14 mouse cellular contexts compared by ENCODE assay signal in genomic region chr11:95598214-95599062, GRCm38 (mm10). TPM values are rescaled to one million over a fixed set of nuclear protein-coding genes. Genes with fewer than 3 reads are reported as not detected.
DNase-seq lines count a peak whose midpoint lies in the region; ATAC-seq lines count a peak whose summit lies in the region.
"Had no signal": no experiment of that assay in that cellular context is flagged by ENCODE, and none has a peak within 500 bp of the region (broad histone marks: within the 10 kb centered on the region; RNA-seq: fewer than 3 reads in every experiment).

No protein-coding gene starts in this region.

- intact Hi-C loops in heart, postnatal 36 days (cut with DNase I): no loop called here

- H3K9ac ChIP-seq in neural tube, embryonic 11.5 days (ENCODE audit: low read length): no peak overlapping the region
- no peak overlapping the region for H3K9ac ChIP-seq in hindbrain, embryonic 15.5 days
- no peak overlapping the region for H3K9ac ChIP-seq in neural tube, embryonic 15.5 days (replicated peaks)

- 14% methylated on average over 14 of the region's 14 CpGs for WGBS in neural tube, embryonic 11.5 days
- WGBS in hindbrain, embryonic 15.5 days: 26% methylated on average over 14 of the region's 14 CpGs
- 19% methylated on average over 14 of the region's 14 CpGs for WGBS in neural tube, embryonic 15.5 days

- H3K4me3 ChIP-seq in neural tube, embryonic 11.5 days (ENCODE audit: low read depth, low read length): no peak overlapping the region
- H3K4me3 ChIP-seq in hindbrain, embryonic 15.5 days: no peak overlapping the region
- no peak overlapping the region for H3K4me3 ChIP-seq in neural tube, embryonic 15.5 days (replicated peaks)
- H3K4me3 ChIP-seq: myocyte had no signal

- H3K9me3 ChIP-seq in neural tube, embryonic 11.5 days (ENCODE audit: control insufficient read depth, low read length): no peaks in the 10 kb centered on the region
- H3K9me3 ChIP-seq in hindbrain, embryonic 15.5 days: no peaks in the 10 kb centered on the region
- no peaks in the 10 kb centered on the region for H3K9me3 ChIP-seq in neural tube, embryonic 15.5 days (replicated peaks)

- DNase-seq in heart, adult 11 months: peak; percentile 74
- DNase-seq in heart, postnatal 36 days: no peak
- peak; percentile 56 for DNase-seq in neural tube, embryonic 11.5 days (ENCODE audit: low spot score)
- DNase-seq in neural tube, embryonic 10.5 days (ENCODE audit: extremely low spot score, low spot score): no peak
- no peak for DNase-seq in urinary bladder, adult 18-20 months (ENCODE audit: low spot score in 2 of 2)
- DNase-seq in ovary, postnatal 10 days (ENCODE audit: low spot score): no peak
- DNase-seq: cerebellum, adult 2 months; heart, postnatal 10 days; lung, postnatal 14 days; thymus, adult 2 months had no signal

- peak overlapping the region; percentile 44; the same call in 1 of the 2 replicates for H3K27ac ChIP-seq in neural tube, embryonic 11.5 days (ENCODE audit: low read depth, low read length)
- no peak overlapping the region for H3K27ac ChIP-seq in hindbrain, embryonic 15.5 days (replicated peaks)
- no peak overlapping the region for H3K27ac ChIP-seq in neural tube, embryonic 15.5 days (replicated peaks)

- H3K4me1 ChIP-seq in neural tube, embryonic 11.5 days (ENCODE audit: control insufficient read depth, insufficient read depth, low read length): peaks cover 48% of the 10 kb centered on the region
- H3K4me1 ChIP-seq in hindbrain, embryonic 15.5 days (replicated peaks): peaks cover 37% of the 10 kb centered on the region
- peaks cover 45% of the 10 kb centered on the region for H3K4me1 ChIP-seq in neural tube, embryonic 15.5 days

- no peaks in the 10 kb centered on the region for H3K36me3 ChIP-seq in neural tube, embryonic 11.5 days (ENCODE audit: control insufficient read depth, insufficient read depth, low read length)
- H3K36me3 ChIP-seq in hindbrain, embryonic 15.5 days: no peaks in the 10 kb centered on the region
- H3K36me3 ChIP-seq in neural tube, embryonic 15.5 days: no peaks in the 10 kb centered on the region

- H3K27me3 ChIP-seq in neural tube, embryonic 11.5 days (ENCODE audit: control insufficient read depth, insufficient read depth, low read length): peaks cover 3% of the 10 kb centered on the region; the same call in 1 of the 2 replicates
- H3K27me3 ChIP-seq in hindbrain, embryonic 15.5 days: no peaks in the 10 kb centered on the region
- H3K27me3 ChIP-seq in neural tube, embryonic 15.5 days (replicated peaks): peaks cover 11% of the 10 kb centered on the region; the same call in 1 of the 2 replicates

- H3K4me2 ChIP-seq in neural tube, embryonic 11.5 days (ENCODE audit: low read depth): no peak overlapping the region; the same call in 1 of the 2 replicates
- peak overlapping the region; percentile 19; the same call in 1 of the 2 replicates for H3K4me2 ChIP-seq in hindbrain, embryonic 15.5 days
- peak overlapping the region; percentile 39 for H3K4me2 ChIP-seq in neural tube, embryonic 15.5 days

- peak; percentile 53; the same call in 1 of the 2 replicates for ATAC-seq in neural tube, embryonic 11.5 days (ENCODE audit: insufficient read depth, low FRiP score, low TSS enrichment)
- ATAC-seq in hindbrain, embryonic 15.5 days (ENCODE audit: low FRiP score, low read depth): no peak
- ATAC-seq in neural tube, embryonic 15.5 days (ENCODE audit: low FRiP score): peak; percentile 57
- ATAC-seq: intestine, embryonic 16.5 days had no signal

RNA-seq across cellular contexts. Expression of gene Ngfr, which starts 10.9 kb away (rescaled TPM):
- total RNA-seq in heart, postnatal 36 days (2021): under 1 TPM; 0.33 to 0.92 TPM
- 92.0 and 97.6 TPM in 2 replicates for polyA plus RNA-seq in neural tube, embryonic 11.5 days (2014; fragmentation: Nextera tagmentation; extraction: Ambion mirVana)
- polyA plus RNA-seq in hindbrain, embryonic 15.5 days (2015; fragmentation: Nextera tagmentation; extraction: Ambion mirVana): 42.8 and 44.9 TPM in 2 replicates
- polyA plus RNA-seq in neural tube, embryonic 15.5 days (2015; fragmentation: Nextera tagmentation; extraction: Ambion mirVana): 69.1 and 69.3 TPM in 2 replicates

Comparison
In these comparisons a context has a peak if more than half of its experiments do, and no peak if none do; other contexts are left out.
1. DNase-seq: peak in heart, adult 11 months (single experiment) and neural tube, embryonic 11.5 days (single experiment); none in heart, postnatal 36 days (0 of 2), neural tube, embryonic 10.5 days (single experiment), urinary bladder, adult 18-20 months (0 of 2) and ovary, postnatal 10 days (single experiment).